Mouse (Mus musculus) stomach, postnatal 0 days (tissue): Measurements from ENCODE around the gene Zfp791. TPM values are rescaled to one million over a fixed set of nuclear protein-coding genes. Genes with fewer than 3 reads are reported as not detected.

Experiments used
- ATAC-seq: fragments of 200-750 bp; cut with Nextera tagmentation; 2 replicates; pipeline ENCODE4 v1.8.0; 2017; ENCODE audit not compliant: low FRiP score, low TSS enrichment
- DNase-seq: peaks from one replicate; pipeline ENCODE4 v3.0.0-alpha.2; 2016; ENCODE audit warnings: low spot score
- H3K27ac ChIP-seq: fragments of 300-500 bp; sonication (generic); replicated peaks from 2 replicates; pipeline ENCODE4 v1.5.1; 2014; ENCODE audit warnings: mild to moderate bottlenecking, control low read depth
- H3K27me3 ChIP-seq: fragments of 300-500 bp; sonication (generic); 2 replicates; pipeline ENCODE4 v1.6.1; 2014; ENCODE audit warnings: low read length; ENCODE audit not compliant: control insufficient read depth, insufficient read depth
- H3K36me3 ChIP-seq: fragments of 300-500 bp; sonication (generic); 2 replicates; pipeline ENCODE4 v1.6.1; 2014; ENCODE audit warnings: low read length, mixed read lengths; ENCODE audit not compliant: control insufficient read depth, insufficient read depth
- H3K4me1 ChIP-seq: fragments of 300-500 bp; sonication (generic); replicated peaks from 2 replicates; pipeline ENCODE4 v1.6.1; 2014; ENCODE audit warnings: antibody characterized with exemption; ENCODE audit not compliant: control insufficient read depth, insufficient read depth
- H3K4me2 ChIP-seq: fragments of 300-500 bp; sonication (generic); replicated peaks from 2 replicates; pipeline ENCODE4 v1.6.1; 2014; ENCODE audit warnings: low read depth, mild to moderate bottlenecking, control low read depth, moderate library complexity
- H3K4me3 ChIP-seq: fragments of 300-500 bp; sonication (generic); 2 replicates; pipeline ENCODE4 v1.5.1; 2014; ENCODE audit warnings: low read depth, low read length, control low read depth
- H3K9ac ChIP-seq: fragments of 300-500 bp; sonication (generic); 2 replicates; pipeline ENCODE4 v1.6.1; 2014; ENCODE audit warnings: mild to moderate bottlenecking, low read length, control low read depth, mixed read lengths
- H3K9me3 ChIP-seq: fragments of 300-500 bp; sonication (generic); 2 replicates; pipeline ENCODE4 v1.6.1; 2016; ENCODE audit warnings: low read length; ENCODE audit not compliant: control insufficient read depth
- CTCF ChIP-seq: IDR thresholded peaks from 2 replicates; pipeline ENCODE4 v1.5.1; 2016; ENCODE audit warnings: antibody characterized with exemption, low read depth, mild to moderate bottlenecking, moderate library complexity
- EP300 ChIP-seq: optimal IDR thresholded peaks from 2 replicates; pipeline ENCODE3; 2016; ENCODE audit warnings: antibody characterized with exemption
- WGBS: fragments of 180-500 bp; shearing (Covaris S2); extraction: QIAGEN DNeasy Blood & Tissue Kit; methylation state at CpG from one replicate; pipeline ENCODE4 v1.1.7; 2014; 5-methylcytosine and 5-hydroxymethylcytosine counted together
- polyA plus RNA-seq: library from polyadenylated mRNA; unstranded; fragments of >200 nt; fragmentation: Nextera tagmentation; extraction: Ambion mirVana; gene quantifications from 2 replicates; pipeline ENCODE4 v1.2.1, GENCODE M21; 2015

Zfp791 gene
- polyA plus RNA-seq, 1 experiment from 2014 or later, result 1.5 TPM

- Histone ChIP-seq H3K36me3 (peaks cover 4% of the 10 kb centered on the region; the same call in 1 of the 2 replicates), H3K4me3 (no peak overlapping the region), H3K9ac (no peak overlapping the region), H3K4me1 (no peaks in the 10 kb centered on the region), H3K4me2 (no peak overlapping the region), H3K27me3 (no peaks in the 10 kb centered on the region), H3K9me3 (no peaks in the 10 kb centered on the region), H3K27ac (no peak overlapping the region)
- no peak for ATAC-seq
- no peak for DNase-seq
- 87% methylated on average over 4 of the region's 4 CpGs for WGBS
- no peak for TF ChIP-seq CTCF
- TF ChIP-seq EP300, result no peak
Observed at GRCm38 (mm10) chr8:85100076-85100665, 22.7 kb downstream of the Zfp791 start.

GRCm38 (mm10) chr8:85096850-85097249 lies 26.0 kb downstream of the Zfp791 start:
- Histone ChIP-seq H3K9ac (no peak overlapping the region), H3K27ac (no peak overlapping the region), H3K4me1 (no peaks in the 10 kb centered on the region), H3K36me3 (peaks cover 6% of the 10 kb centered on the region), H3K4me3 (no peak overlapping the region), H3K27me3 (no peaks in the 10 kb centered on the region), H3K4me2 (no peak overlapping the region), H3K9me3 (no peaks in the 10 kb centered on the region)
- no peak for TF ChIP-seq CTCF
- no peak for TF ChIP-seq EP300
- ATAC-seq (no peak), DNase-seq (no peak)
- WGBS, result 81% methylated on average over 4 of the region's 4 CpGs

GRCm38 (mm10) chr8:85096196-85096595 lies 26.7 kb downstream of the Zfp791 start:
- H3K9ac ChIP-seq, result no peak overlapping the region
- no peak overlapping the region for H3K4me2 ChIP-seq
- DNase-seq (no peak), ATAC-seq (no peak)
- 91% methylated on average over 16 of the region's 16 CpGs for WGBS
- no peak overlapping the region for H3K27ac ChIP-seq
- no peak for TF ChIP-seq EP300
- TF ChIP-seq CTCF, result no peak
- H3K4me3 ChIP-seq, result no peak overlapping the region
- H3K4me1 ChIP-seq, result no peaks in the 10 kb centered on the region
- peaks cover 8% of the 10 kb centered on the region for H3K36me3 ChIP-seq
- H3K9me3 ChIP-seq, result no peaks in the 10 kb centered on the region
- H3K27me3 ChIP-seq, result no peaks in the 10 kb centered on the region

GRCm38 (mm10) chr8:85095566-85095965 lies 27.3 kb downstream of the Zfp791 start:
- 88% methylated on average over 7 of the region's 7 CpGs for WGBS
- Histone ChIP-seq H3K4me1 (no peaks in the 10 kb centered on the region), H3K36me3 (peaks cover 8% of the 10 kb centered on the region), H3K4me2 (no peak overlapping the region), H3K9ac (no peak overlapping the region), H3K9me3 (no peaks in the 10 kb centered on the region), H3K27me3 (no peaks in the 10 kb centered on the region), H3K27ac (no peak overlapping the region), H3K4me3 (no peak overlapping the region)
- TF ChIP-seq EP300 (no peak), CTCF (no peak)
- no peak for ATAC-seq
- DNase-seq, result no peak

GRCm38 (mm10) chr8:85095051-85095450 lies 27.8 kb downstream of the Zfp791 start:
- DNase-seq, result no peak

GRCm38 (mm10) chr8:85091526-85092090 lies 31.3 kb downstream of the Zfp791 start:
- Histone ChIP-seq H3K4me1 (no peaks in the 10 kb centered on the region), H3K27me3 (no peaks in the 10 kb centered on the region), H3K36me3 (peaks cover 14% of the 10 kb centered on the region), H3K9me3 (no peaks in the 10 kb centered on the region), H3K27ac (no peak overlapping the region), H3K4me3 (no peak overlapping the region), H3K9ac (no peak overlapping the region), H3K4me2 (no peak overlapping the region)
- WGBS, result 39% methylated on average over 21 of the region's 21 CpGs
- TF ChIP-seq EP300, result no peak
- no peak for TF ChIP-seq CTCF
- DNase-seq (no peak), ATAC-seq (peak; percentile 43; the same call in 1 of the 2 replicates)

More at GRCm38 (mm10) chr8:85095051-85095450, 27.8 kb downstream of the Zfp791 start:
- TF ChIP-seq EP300 (no peak), CTCF (no peak)
- Histone ChIP-seq H3K4me1 (no peaks in the 10 kb centered on the region), H3K27me3 (no peaks in the 10 kb centered on the region), H3K9me3 (no peaks in the 10 kb centered on the region), H3K4me2 (no peak overlapping the region), H3K4me3 (no peak overlapping the region), H3K36me3 (peaks cover 8% of the 10 kb centered on the region), H3K27ac (no peak overlapping the region), H3K9ac (no peak overlapping the region)
- ATAC-seq, result no peak
- WGBS, result 92% methylated on average over 13 of the region's 13 CpGs
